Mouse (Mus musculus) G1E-ER4 (cell line): ENCODE measurements around the gene Nsmce3. TPM values are rescaled to one million over a fixed set of nuclear protein-coding genes. Genes with fewer than 3 reads are reported as not detected.

Experiments used
- GATA1 ChIP-seq: IDR thresholded peaks from one replicate; pipeline ENCODE4 v1.8.0; 2012; ENCODE audit warnings: low read length, inconsistent platforms
- polyA plus RNA-seq: library from polyadenylated mRNA; stranded (reverse); fragments of >175 nt; gene quantifications from 2 replicates; pipeline ENCODE4 v1.2.3, GENCODE M21; 2012

Gene Nsmce3
- polyA plus RNA-seq, 1 experiment: 18.1 TPM

GRCm38 (mm10) chr7:64873266-64873665, 469 bp upstream of the Nsmce3 start:
- TF ChIP-seq GATA1: no peak

- TF ChIP-seq GATA1: no peak
Observed at GRCm38 (mm10) chr7:64871987-64872742, 632 bp downstream of the Nsmce3 start.

- no peak for TF ChIP-seq GATA1
Observed at GRCm38 (mm10) chr7:64869549-64870065, 3.2 kb downstream of the Nsmce3 start.

- no peak for TF ChIP-seq GATA1
Observed at GRCm38 (mm10) chr7:64863538-64863937, 9.3 kb downstream of the Nsmce3 start.

GRCm38 (mm10) chr7:64862978-64863377, 9.8 kb downstream of the Nsmce3 start:
- no peak for TF ChIP-seq GATA1

- no peak for TF ChIP-seq GATA1
Observed at GRCm38 (mm10) chr7:64856526-64857082, 16.2 kb downstream of the Nsmce3 start.

- no peak for TF ChIP-seq GATA1
Observed at GRCm38 (mm10) chr7:64855976-64856375, 16.8 kb downstream of the Nsmce3 start.

- TF ChIP-seq GATA1: no peak
Observed at GRCm38 (mm10) chr7:64855389-64855927, 17.3 kb downstream of the Nsmce3 start.

- TF ChIP-seq GATA1: no peak
Observed at GRCm38 (mm10) chr7:64850791-64851190, 22.0 kb downstream of the Nsmce3 start.

GRCm38 (mm10) chr7:64847366-64847899, 25.4 kb downstream of the Nsmce3 start:
- no peak for TF ChIP-seq GATA1

- no peak for TF ChIP-seq GATA1
Observed at GRCm38 (mm10) chr7:64846061-64846460, 26.7 kb downstream of the Nsmce3 start.

GRCm38 (mm10) chr7:64840946-64841659, 31.7 kb downstream of the Nsmce3 start:
- TF ChIP-seq GATA1: no peak

GRCm38 (mm10) chr7:64840576-64840895, 32.3 kb downstream of the Nsmce3 start:
- no peak for TF ChIP-seq GATA1

GRCm38 (mm10) chr7:64839801-64840575, 32.8 kb downstream of the Nsmce3 start:
- TF ChIP-seq GATA1: no peak

GRCm38 (mm10) chr7:64839281-64839680, 33.5 kb downstream of the Nsmce3 start:
- TF ChIP-seq GATA1: no peak
